Mouse (Mus musculus) frontal cortex, adult 2 months (tissue): ENCODE results near the gene Nqo1. TPM values are rescaled to one million over a fixed set of nuclear protein-coding genes. Genes with fewer than 3 reads are reported as not detected.

Experiments
- DNase-seq, 2 experiments: peaks; one replicate each; pipeline ENCODE4 v3.0.0; 2022; ENCODE audit warnings: low spot score in 1 of 2; ENCODE audit errors: extremely low spot score in 1 of 2
- polyA plus RNA-seq: library from polyadenylated mRNA; depleted of rRNA; stranded (reverse); fragments of >200 nt; gene quantifications from 2 replicates; pipeline ENCODE4 v1.2.3, GENCODE M21; 2012; rRNA removed

Gene Nqo1
- polyA plus RNA-seq = 6.9 and 7.2 TPM in 2 replicates

DNA sequence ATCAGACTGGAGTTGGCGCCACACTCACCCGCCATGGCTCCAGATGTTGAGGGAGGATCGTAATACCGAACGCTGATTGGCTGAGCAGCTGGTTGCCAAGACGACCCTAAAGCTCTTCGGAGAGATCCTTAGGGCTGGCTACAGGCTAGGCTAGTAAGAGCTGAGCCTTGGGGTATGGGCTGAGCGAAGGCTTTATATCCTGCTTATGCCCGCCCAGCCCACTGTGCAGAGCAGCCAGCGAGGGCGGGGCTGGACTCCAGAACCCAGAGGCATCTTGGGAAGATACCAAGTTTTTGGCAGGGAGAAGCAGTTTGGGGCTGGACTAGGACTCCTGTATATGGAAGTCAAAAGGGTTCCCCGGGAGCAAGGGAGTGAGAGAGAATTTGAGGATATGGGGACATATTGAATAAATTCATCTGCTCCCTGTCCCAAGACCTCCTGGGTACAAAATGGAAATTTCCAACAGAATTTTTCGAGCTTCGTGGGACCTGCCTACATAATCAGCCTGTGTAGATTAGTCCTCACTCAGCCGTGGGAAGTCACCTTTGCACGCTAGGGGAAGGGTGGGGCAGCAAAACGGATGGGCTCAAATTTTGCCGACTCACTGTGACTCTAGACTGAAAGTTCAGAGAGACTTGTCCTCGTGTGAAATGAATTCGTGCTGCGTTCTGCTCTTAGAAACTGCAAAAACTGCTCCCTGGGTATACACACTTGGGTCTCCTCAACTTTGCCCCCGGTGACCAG is at the start of gene Nqo1:
Nqo1 (minus strand) TSS at position 169 of the 744 bp plus-strand sequence.
- DNase-seq = peak; percentile 52 to 63

DNA sequence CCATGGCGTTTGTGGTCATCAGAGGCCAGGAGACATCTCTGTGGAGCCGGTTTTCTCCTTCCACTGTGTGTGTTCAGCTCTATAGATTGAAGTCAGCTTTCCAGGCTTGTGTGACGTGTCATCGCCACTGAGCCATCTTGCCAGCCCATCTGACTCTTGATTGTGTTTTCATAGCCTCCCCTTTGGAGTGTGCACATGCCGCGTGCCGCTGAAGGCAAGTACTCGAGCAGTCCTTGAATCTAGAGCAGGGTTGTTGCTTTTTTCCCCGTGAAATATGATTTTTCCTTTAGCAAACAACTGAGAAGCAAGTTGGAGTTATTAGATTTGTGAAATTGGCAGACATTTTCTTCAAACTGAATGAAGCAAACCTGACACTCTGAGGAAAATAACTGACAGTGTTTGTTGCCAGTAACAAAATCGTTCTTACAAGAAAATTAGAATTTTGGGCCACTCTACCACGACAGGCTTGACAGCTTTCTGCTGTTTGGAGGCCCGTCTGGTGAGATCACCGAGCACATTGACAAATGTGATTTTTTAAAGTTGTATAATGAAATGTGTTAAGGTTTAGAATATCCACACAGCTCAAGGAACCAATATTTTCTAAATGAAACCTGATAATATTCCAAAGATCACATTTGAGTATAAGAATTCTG is 48.5 kb upstream of the Nqo1 start:
- no peak for DNase-seq

DNA sequence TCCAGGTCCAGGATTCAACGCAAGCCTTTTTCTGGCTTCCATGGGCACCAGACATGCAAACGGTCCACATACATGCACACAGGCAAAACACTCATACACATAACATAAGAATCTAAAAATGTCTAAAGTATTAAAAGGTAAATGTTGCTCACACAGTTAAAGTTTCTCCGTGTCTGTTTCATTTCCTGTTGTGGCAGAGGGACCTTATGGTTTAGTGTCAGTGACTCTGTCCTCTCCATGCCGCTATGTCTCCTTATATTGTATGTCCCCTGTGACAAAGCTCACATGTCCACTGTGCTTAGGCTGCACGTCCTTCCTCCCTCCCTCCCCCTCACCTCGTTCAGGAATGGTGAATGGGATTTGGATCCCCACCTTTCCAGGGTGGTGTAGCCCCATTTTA is 46.6 kb upstream of the Nqo1 start:
- no peak for DNase-seq

DNA sequence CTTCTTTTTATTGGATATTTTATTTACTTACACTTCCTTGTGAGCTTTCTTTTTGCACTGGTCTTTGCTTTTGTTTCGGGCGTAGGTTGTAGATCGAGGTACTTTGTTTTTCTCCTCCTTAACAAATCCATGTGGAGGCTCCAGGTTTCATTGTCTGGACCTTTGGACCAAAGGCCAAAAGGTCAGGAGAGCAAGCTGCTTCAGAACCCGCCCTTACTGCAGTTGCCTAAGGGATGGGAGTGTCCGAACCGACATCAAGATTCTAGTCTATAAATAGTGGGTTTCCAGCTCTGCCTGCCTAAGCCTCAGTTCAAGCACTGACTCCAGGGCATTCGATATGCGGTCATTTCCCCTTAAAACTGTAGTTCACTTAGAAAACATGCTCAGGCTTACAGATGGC is 46.1 kb upstream of the Nqo1 start:
- DNase-seq = no peak

DNA sequence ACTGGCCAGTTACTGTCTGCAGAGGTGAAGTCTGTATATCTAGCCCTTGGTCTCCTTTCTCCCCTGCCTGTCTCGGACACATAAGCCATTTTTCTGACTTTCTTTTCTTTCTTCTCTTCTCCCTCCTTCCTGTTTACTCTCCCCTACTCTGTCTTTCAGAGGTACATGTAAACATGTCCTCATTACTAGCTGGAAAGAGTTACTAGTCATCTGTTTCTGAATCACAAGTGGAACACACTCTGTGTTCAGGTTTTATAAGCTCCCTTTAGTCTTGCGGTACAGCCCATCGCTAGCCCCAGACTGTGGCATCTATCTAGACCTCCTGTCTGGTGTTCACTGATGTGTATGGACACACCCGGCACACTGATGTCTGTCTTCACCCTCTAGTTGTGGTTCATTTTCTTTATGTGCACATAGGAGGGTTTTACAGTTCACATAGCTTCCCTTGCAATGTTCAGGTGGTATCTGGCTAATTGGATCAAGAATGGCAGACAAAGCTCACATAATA is 45.4 kb upstream of the Nqo1 start:
- DNase-seq = no peak

DNA sequence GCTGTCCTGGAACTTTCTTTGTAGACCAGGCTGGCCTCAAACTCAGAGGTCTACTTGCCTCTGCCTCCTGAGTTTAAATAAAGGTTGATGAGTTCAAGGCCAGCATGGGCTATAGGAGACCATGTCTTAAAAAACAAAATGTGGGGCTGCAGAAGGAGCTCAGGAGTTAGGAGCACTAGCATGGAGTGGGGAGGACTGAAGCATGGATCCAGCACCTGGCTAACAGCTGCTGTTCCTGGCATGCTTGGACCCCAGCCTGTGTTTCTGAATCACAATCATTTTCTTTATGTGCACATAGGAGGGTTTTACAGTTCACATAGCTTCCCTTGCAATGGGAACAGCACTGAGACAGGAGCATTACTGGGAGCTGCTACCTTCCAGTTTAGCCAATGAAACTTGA is 44.7 kb upstream of the Nqo1 start:
- DNase-seq = no peak

DNA sequence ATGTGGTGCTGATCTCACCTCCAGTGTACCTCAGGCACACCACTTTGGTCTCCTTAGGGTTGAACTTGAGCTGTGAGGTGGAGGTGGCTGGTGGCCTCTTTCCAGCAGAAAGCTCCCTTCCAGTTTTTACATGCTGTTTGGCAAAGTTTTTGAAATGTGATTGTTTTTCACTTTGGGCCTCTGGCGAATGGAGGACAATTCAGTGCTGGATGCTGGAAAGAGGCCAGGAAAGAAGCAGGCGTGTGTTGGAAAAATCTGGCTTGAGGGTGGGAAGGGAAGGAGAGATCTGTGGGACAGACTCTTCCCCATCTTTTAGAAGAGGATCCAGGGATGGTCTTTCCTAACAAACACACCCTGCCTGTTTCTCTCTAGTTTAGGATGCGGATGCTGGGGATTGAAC is 41.6 kb upstream of the Nqo1 start:
- DNase-seq = peak in 1 of 2 experiments; percentile 17

DNA sequence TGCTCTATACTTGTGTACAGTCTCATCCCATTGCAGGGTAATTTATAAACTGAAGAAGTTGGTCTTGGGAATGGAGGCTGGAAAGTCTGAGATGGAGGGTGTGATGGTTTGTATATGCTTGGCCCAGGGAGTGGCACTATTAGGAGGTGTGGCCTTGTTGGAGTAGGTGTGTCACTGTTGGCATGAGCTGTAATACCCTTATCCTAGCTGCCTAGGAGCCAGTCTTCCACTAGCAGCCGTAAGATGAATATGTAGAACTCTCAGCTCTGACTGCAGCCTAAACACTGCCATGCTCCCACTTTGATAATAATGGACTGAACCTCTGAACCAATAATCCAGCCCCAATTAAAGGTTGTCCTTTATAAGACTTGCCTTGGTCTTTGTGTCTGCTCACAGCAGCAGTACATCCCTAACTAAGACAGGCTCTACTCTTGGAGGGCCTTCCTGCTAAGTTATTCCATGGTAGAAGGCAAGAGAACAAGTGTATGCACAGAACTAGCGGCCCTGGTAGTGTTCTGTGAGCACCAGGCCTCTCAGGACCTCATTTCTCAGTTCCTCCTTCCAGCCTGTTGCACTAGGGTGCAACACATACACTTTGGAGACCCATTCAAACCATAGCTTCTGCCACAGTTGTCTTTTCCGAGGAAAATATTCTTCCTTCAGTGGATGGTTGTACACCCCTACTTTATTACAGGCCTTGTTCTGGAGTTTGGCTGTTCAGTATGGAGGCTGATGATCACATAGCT is 37.0 kb upstream of the Nqo1 start:
- DNase-seq = no peak

DNA sequence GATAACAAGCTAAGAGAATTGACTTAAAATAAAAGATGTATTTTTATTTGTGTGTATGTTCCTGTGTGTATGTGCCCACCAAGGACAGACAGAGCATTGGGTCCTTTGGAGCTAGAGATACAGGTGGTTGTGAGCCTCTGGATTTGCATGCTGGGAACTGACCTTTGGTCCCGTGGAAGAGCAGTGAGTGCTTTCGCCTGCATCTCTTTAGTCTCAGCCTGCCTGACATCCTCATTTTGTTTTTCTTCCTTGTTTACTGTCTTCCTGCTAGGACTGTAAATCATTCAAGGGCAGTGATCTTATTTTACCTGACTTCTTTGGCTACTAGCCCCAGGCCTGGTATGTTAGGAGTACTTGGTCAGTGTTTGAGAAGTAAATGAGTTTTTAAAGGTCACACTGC is 34.7 kb upstream of the Nqo1 start:
- no peak for DNase-seq

DNA sequence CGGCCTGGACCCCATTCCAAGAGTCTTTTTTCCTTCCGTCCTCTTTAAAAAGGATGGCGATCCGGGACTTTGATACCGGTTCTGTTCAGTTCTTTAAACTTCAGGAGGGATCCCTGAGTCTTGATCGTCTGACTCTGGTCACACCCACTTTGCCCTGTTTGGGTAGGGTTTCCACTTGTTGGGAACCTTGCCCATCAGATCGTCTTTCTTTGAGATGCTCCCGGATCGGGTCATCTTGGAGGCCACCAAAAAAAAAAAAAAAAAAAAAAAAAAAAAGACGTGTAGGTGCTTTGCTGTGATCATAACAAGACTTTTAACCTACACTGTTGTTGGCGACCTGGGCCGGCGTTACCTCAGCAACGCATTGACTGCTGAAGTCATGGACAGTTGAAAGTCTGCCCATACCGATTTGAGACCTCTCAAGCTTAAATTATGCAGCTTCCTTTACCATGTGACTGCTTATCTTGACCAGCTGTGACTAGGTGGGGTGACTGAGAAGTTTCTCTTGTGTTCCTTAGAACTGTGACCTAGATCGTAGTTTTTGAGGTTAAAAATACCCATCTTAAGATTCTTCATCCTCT is 33.9 kb upstream of the Nqo1 start:
- DNase-seq = no peak

DNA sequence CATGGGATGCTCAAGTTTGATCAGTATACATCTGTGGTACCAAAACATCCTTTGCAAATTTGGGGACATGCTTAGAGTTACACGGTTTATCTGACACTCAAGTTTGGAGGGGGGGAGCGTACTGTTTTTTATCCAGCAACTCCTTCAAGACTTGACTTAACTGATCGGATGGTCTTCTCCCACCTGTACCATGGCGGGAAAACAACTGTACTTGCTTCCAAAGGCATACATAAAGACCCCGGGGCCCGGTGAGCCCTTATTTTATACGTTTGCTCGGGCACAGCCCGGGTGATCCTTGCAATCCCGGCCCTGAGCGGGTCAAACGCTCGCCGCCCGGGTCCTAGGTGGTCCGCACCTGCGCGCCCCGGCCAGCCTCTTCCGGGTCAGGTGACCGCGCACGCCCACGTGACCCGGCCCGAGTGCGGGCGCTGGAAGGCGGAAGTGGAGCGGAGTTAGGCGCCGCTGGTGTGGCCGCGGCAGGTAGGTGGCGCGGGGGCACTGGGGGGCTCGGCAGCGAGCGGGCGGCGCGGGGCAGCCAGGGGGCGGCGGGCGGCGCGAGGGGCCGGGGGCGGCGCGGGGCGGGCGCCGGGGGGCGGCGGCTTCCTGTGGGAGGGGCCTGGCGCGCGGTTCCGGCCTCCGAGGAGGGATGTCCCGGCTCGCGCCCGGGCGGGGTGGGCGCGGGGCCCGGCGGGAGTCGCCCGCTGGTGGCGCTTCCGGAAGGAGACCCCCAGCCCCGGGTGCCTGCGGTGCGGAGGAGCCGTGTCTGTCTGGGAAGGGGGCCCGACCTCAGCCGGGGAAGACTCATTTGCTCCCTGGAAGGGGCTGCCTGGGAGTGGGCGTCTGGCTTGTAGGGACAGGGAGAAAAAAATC is 33.2 kb upstream of the Nqo1 start, which contains the start of gene Wwp2:
Wwp2 (plus strand) TSS at position 404 of the 870 bp plus-strand sequence.
- DNase-seq = peak; percentile 39 to 69

DNA sequence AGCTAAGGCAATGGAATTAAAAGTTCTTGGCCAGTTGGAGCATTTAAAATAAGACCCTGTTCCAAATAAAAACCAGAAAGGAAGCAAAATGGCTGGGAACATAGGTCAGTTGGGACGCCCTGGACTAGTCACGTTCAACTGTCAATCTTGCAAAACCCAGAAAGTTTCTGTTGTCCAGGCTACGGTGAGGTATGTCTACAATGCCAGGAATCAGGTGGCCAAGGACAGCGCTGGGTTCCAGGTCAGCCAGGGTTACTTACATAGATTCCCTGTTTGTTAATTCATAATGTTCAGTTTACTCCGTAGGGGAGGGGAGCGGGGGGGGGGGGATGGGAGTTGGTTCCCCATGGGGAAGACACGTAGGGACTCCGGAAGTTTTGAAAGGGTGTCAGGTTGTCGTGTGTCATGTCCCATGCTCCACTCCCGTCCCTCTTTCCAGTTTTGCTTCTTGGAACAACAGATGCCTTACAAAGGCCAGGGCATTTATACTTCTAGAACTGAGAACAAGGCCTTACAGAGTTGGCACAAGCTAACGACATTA is 32.5 kb upstream of the Nqo1 start:
- no peak for DNase-seq

DNA sequence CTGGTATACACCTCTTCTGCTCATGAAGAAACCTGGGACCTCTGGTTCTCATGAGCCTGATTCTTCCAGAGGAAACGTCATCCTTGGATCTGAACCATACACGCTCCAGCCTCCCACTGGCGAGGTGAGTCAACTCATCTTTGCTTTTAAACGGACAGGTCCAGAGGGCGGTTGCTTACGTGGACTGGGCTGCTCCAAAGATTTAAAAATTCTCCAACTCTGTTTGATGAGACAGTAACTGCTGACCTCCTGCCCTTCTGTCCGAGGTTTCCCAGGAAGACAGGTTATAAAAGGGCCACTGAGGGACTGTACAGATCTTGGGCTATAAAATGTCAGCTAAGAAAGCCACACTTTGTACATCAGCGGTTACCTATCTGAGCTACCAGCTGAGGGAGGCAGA is 27.8 kb upstream of the Nqo1 start:
- DNase-seq = no peak

DNA sequence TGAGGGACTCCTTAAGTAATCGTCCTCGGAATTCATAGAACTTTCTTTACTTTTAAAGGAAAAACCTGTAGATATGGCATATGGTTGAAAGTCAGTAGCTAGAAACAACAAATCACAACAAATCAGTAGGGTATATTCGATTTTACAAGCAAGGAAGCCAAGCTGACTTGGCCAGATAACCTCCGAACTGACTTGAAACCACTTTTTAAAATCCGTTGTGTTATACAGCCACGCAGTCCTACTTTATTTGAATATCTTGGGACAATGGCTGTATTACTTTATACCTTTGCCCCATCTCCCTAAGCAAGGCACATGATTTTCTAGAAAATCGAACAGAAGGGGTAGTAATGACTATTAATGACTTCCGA is 22.2 kb upstream of the Nqo1 start:
- no peak for DNase-seq

DNA sequence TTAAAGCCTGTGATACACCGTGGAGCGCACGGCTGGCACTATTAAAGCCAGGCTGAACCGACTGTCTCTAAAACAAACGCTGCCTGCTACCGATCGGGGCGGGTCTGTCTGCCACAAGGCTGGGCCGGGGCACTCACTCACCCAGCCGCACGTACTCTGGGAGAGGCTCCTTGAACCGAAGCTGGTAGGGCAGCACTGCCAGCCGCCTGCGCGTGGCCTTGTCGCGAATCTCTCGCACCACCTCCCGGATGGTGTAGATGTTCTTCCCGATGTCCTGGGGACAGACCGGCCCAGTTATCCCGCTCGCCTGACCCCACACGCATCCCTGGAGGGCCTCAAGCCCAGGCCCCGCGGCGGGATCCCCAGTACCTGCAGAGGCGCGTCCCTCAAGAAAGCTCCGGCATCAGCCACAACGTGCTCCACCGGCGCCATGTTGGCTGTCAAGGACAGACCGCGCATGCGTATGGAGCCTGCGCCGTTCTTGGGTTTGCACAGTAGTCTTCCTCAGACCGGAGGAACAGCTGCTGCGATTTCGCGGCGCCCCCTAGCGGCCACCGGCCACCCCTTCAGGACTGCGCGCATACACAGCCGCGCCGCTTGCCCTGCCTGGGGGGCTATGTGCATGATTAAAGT is 21.7 kb upstream of the Nqo1 start, which contains the start of gene Nob1:
Nob1 (minus strand) TSS at position 455 of the 633 bp plus-strand sequence.
- DNase-seq = peak; percentile 91 to 99

DNA sequence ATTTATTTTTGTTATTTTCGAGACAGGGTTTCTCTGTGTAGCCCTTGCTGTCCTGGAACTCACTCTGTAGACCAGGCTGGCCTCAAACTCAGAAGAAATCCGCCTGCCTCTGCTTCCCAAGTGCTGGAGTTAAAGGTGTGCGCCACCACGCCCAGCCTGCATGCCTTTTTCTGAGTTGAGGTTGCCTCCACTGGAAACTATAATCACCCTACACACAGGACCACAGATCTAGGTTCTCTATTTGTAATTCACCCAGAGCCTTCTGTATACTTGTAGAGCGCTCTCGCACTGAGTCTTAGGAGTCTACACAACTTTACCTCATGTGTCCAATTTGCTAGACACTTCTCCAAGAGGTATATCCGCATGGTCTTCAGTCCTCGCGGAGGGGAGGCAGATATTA is 21.2 kb upstream of the Nqo1 start:
- no peak for DNase-seq

DNA sequence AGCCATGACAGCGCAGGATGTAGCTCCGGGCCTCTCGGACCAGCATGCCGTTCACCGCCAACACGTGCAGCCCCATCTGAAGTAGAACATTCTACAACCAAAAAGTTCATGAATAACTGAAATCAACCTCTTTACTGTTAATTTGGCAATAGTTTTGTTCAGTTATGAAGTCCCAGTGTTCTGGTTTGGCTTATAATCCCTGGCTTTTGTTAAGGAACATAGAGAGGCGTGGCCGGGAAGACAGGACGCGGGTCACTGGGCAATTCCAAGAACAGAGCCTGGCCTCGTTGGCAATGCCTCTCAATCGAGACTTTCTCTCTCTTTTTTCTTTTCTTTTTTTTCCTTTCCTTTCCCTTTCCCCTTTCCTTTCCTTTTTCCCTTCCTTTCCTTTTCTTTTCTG is 14.0 kb upstream of the Nqo1 start:
- DNase-seq = no peak

DNA sequence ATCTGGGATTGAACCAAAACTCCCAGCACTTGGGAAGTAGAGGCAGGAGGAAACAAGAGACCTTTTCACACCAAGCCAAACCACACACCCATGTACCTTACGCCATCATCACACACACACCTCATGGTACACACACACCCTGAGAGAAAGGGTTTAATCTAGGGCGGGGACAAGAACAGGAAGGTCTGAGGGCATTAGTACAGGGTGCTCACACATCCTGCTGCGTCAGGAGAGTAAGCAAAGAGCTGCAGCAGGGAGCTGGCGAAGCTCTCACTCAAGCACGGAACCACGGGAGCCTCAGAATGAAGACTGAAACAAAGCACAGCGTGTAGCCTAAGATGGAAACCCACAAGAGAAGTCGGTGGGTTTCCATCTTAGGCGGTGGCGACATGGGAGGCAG is 10.9 kb upstream of the Nqo1 start:
- no peak for DNase-seq

DNA sequence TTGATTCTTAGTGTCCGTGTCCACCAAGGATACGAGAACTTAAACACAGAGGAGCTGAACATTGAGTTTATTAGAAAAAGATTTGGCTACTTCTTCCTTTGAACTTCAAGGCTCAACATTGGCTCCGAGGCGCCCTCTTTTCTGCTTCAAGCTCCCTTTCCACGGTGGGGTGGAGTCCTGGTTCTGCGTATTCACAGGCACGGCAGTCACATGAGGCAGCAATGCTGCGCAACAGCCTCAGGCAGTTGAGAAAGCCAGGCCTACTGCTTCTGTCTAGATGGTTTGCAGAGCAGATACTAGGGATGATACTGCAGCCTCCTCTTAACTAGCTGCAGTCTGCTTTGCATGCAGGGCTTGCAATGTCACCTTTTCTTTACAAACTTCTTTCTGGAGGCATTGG is 9.5 kb upstream of the Nqo1 start:
- DNase-seq = no peak
